Mouse (Mus musculus): Measurements from ENCODE around the gene Manba. TPM values are rescaled to one million over a fixed set of nuclear protein-coding genes. Genes with fewer than 3 reads are reported as not detected.

The Manba gene
- polyA plus RNA-seq, 1 experiment from 2014 or later: 8.0 TPM

- H3K27me3 ChIP-seq (ENCODE audit: insufficient read depth, low read length): no peaks in the 10 kb centered on the region
- ATAC-seq (no peak), DNase-seq (no peak)
- 0 out of 2 replicates have a peak, but pooled peaks cover 2% of the 10 kb centered on the region for H3K4me1 ChIP-seq (ENCODE audit: insufficient read depth)
- TF ChIP-seq EP300 (IDR thresholded peaks at IDR 0.05; ENCODE audit: low read depth): no peak
- no peak for TF ChIP-seq CTCF (IDR thresholded peaks at IDR 0.05; ENCODE audit: low read depth)
- H3K27ac ChIP-seq (ENCODE audit: low read depth): no peak overlapping the region
- no peaks in the 10 kb centered on the region for H3K9me3 ChIP-seq (ENCODE audit: low read length)
- H3K36me3 ChIP-seq (replicated peaks; ENCODE audit: insufficient read depth, low read length): peaks cover 10% of the 10 kb centered on the region; the same call in 1 of the 2 replicates
- WGBS (ENCODE audit: insufficient replicate concordance): 42% methylated on average over 6 of the region's 6 CpGs
- no peak overlapping the region for H3K4me3 ChIP-seq (ENCODE audit: low read depth, low read length)
- no peak overlapping the region for H3K9ac ChIP-seq (replicated peaks)
- H3K4me2 ChIP-seq (ENCODE audit: low read depth, low read length): no peak overlapping the region
Measured at GRCm38 (mm10) chr3:135573051-135573450, 87.6 kb downstream of the Manba start.

GRCm38 (mm10) chr3:135575126-135575525 is 89.7 kb downstream of the Manba start:
- H3K9ac ChIP-seq (replicated peaks): no peak overlapping the region
- no peak overlapping the region for H3K4me3 ChIP-seq (ENCODE audit: low read depth, low read length)
- no peak for ATAC-seq
- peaks cover 4% of the 10 kb centered on the region; the same call in 1 of the 2 replicates for H3K4me1 ChIP-seq (ENCODE audit: insufficient read depth)
- TF ChIP-seq CTCF (IDR thresholded peaks at IDR 0.05; ENCODE audit: low read depth): no peak
- TF ChIP-seq EP300 (IDR thresholded peaks at IDR 0.05; ENCODE audit: low read depth): no peak
- H3K9me3 ChIP-seq (ENCODE audit: low read length): no peaks in the 10 kb centered on the region
- 61% methylated on average over 3 of the region's 3 CpGs for WGBS (ENCODE audit: insufficient replicate concordance)
- no peaks in the 10 kb centered on the region for H3K27me3 ChIP-seq (ENCODE audit: insufficient read depth, low read length)
- H3K36me3 ChIP-seq (replicated peaks; ENCODE audit: insufficient read depth, low read length): peaks cover 9% of the 10 kb centered on the region; the same call in 1 of the 2 replicates
- no peak overlapping the region for H3K4me2 ChIP-seq (ENCODE audit: low read depth, low read length)
- no peak overlapping the region for H3K27ac ChIP-seq (ENCODE audit: low read depth)
- no peak for DNase-seq

- Histone ChIP-seq H3K4me3 (ENCODE audit: low read depth, low read length) (no peak overlapping the region), H3K4me1 (ENCODE audit: insufficient read depth) (peaks cover 5% of the 10 kb centered on the region; the same call in 1 of the 2 replicates), H3K9ac (replicated peaks) (no peak overlapping the region), H3K27me3 (ENCODE audit: insufficient read depth, low read length) (no peaks in the 10 kb centered on the region), H3K9me3 (ENCODE audit: low read length) (no peaks in the 10 kb centered on the region), H3K36me3 (replicated peaks; ENCODE audit: insufficient read depth, low read length) (no peaks in the 10 kb centered on the region), H3K4me2 (ENCODE audit: low read depth, low read length) (no peak overlapping the region), H3K27ac (ENCODE audit: low read depth) (no peak overlapping the region)
- TF ChIP-seq EP300 (IDR thresholded peaks at IDR 0.05; ENCODE audit: low read depth) (no peak), CTCF (IDR thresholded peaks at IDR 0.05; ENCODE audit: low read depth) (no peak)
- ATAC-seq: no peak
- WGBS (ENCODE audit: insufficient replicate concordance): 60% methylated on average over 5 of the region's 5 CpGs
- DNase-seq: no peak
Measured at GRCm38 (mm10) chr3:135578588-135579140, 93.3 kb downstream of the Manba start.

DNA sequence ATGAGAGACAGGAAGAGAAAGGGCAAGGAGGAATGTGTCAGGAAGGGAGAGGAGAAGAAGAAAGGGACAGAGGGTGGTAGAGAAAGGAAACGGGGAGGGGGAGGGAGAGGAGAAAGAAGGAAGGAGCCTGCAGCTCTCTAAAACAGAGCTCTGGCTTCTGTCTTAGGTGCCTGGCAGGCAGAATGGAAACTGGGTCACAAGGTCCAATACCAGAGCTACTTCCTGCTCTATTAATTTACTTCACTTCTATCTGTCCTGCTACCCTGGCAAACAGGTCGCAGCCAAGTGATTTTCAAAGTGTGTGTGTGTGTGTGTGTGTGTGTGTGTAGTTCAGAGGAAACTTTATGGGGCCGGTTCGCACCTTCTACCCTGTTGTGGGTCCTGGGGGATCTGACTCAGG is 93.8 kb downstream of the Manba start:
- Histone ChIP-seq H3K9ac (replicated peaks) (no peak overlapping the region), H3K4me1 (ENCODE audit: insufficient read depth) (peaks cover 5% of the 10 kb centered on the region; the same call in 1 of the 2 replicates), H3K27ac (ENCODE audit: low read depth) (no peak overlapping the region), H3K4me3 (ENCODE audit: low read depth, low read length) (no peak overlapping the region), H3K36me3 (replicated peaks; ENCODE audit: insufficient read depth, low read length) (peaks cover 3% of the 10 kb centered on the region; the same call in 1 of the 2 replicates), H3K9me3 (ENCODE audit: low read length) (no peaks in the 10 kb centered on the region), H3K27me3 (ENCODE audit: insufficient read depth, low read length) (no peaks in the 10 kb centered on the region), H3K4me2 (ENCODE audit: low read depth, low read length) (no peak overlapping the region)
- TF ChIP-seq CTCF (IDR thresholded peaks at IDR 0.05; ENCODE audit: low read depth): no peak
- no peak for TF ChIP-seq EP300 (IDR thresholded peaks at IDR 0.05; ENCODE audit: low read depth)
- 40% methylated on average over 4 of the region's 4 CpGs for WGBS (ENCODE audit: insufficient replicate concordance)
- ATAC-seq (no peak), DNase-seq (no peak)

DNA sequence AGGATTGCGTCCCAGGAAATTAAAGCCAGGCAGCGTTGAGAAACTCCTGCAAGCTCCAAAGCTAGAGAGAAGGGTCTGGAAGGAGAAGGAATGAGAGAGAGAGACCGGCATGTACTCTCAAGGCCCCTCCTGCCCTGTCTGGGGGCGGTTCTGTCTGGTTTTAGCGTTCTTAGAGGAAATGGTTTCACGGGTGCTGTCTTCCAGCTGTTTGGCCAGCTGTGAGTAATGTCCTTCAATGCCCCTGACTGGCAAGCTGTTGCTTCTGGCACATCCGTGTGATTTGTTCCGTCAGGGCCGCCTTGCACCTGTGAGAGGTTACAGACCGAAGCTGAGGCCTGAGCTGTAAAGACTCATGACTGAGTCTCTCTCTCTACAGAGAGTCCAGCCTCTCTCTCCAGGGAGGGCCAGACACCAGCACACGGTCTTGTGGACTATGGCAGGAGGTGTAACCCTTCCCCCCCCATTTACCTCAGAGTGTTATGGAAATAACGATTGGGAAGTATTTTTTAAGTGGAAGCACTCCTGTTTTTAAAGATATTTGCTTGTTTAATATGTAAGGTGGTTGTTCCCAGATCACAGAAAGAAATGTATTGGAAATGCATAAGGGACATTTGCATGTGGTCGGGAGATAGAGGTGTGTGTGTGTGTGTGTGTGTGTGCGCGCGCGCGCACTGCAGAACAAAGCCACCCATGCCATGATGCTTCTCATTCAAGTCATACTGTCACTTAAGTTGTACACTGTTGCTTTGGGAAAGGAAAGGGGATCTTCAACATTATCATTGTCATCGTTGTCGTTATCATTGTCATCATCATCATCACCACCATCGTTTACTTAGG is 95.2 kb downstream of the Manba start:
- peak overlapping the region; percentile 57 for H3K27ac ChIP-seq (ENCODE audit: low read depth)
- ATAC-seq: peak; percentile 54
- peak; percentile 26; the same call in 1 of the 2 replicates for TF ChIP-seq EP300 (IDR thresholded peaks at IDR 0.05; ENCODE audit: low read depth)
- no peak for TF ChIP-seq CTCF (IDR thresholded peaks at IDR 0.05; ENCODE audit: low read depth)

GRCm38 (mm10) chr3:135581606-135582117 is 96.3 kb downstream of the Manba start:
- peak overlapping the region; percentile 53 for H3K27ac ChIP-seq (ENCODE audit: low read depth)
- 25% methylated on average over 10 of the region's 10 CpGs for WGBS (ENCODE audit: insufficient replicate concordance)
- peaks cover 19% of the 10 kb centered on the region for H3K36me3 ChIP-seq (replicated peaks; ENCODE audit: insufficient read depth, low read length)
- H3K4me2 ChIP-seq (ENCODE audit: low read depth, low read length): 0 out of 2 replicates have a peak overlapping the region, but pooled peaks have one; percentile 9
- H3K9me3 ChIP-seq (ENCODE audit: low read length): no peaks in the 10 kb centered on the region
- H3K9ac ChIP-seq (replicated peaks): no peak overlapping the region
- no peak for TF ChIP-seq EP300 (IDR thresholded peaks at IDR 0.05; ENCODE audit: low read depth)
- peak; percentile 74 for TF ChIP-seq CTCF (IDR thresholded peaks at IDR 0.05; ENCODE audit: low read depth)
- H3K27me3 ChIP-seq (ENCODE audit: insufficient read depth, low read length): no peaks in the 10 kb centered on the region
- no peak overlapping the region for H3K4me3 ChIP-seq (ENCODE audit: low read depth, low read length)
- H3K4me1 ChIP-seq (ENCODE audit: insufficient read depth): peaks cover 11% of the 10 kb centered on the region
- peak; percentile 45 for ATAC-seq
- peak; percentile 42 for DNase-seq

More for the DNA sequence above, 95.2 kb downstream of the Manba start:
- peaks cover 13% of the 10 kb centered on the region for H3K36me3 ChIP-seq (replicated peaks; ENCODE audit: insufficient read depth, low read length)
- H3K9ac ChIP-seq (replicated peaks): no peak overlapping the region
- DNase-seq: peak; percentile 43
- H3K4me2 ChIP-seq (ENCODE audit: low read depth, low read length): no peak overlapping the region
- H3K9me3 ChIP-seq (ENCODE audit: low read length): no peaks in the 10 kb centered on the region
- WGBS (ENCODE audit: insufficient replicate concordance): 65% methylated on average over 21 of the region's 21 CpGs
- no peaks in the 10 kb centered on the region for H3K27me3 ChIP-seq (ENCODE audit: insufficient read depth, low read length)
- peaks cover 5% of the 10 kb centered on the region; the same call in 1 of the 2 replicates for H3K4me1 ChIP-seq (ENCODE audit: insufficient read depth)
- no peak overlapping the region for H3K4me3 ChIP-seq (ENCODE audit: low read depth, low read length)
